Mouse (Mus musculus) midbrain, embryonic 14.5 days (tissue): ENCODE data around the gene Rps6kl1. TPM values are rescaled to one million over a fixed set of nuclear protein-coding genes. Genes with fewer than 3 reads are reported as not detected.

Experiments
- ATAC-seq: fragments of 200-750 bp; cut with Nextera tagmentation; 2 replicates; pipeline ENCODE4 v1.8.0; 2017; ENCODE audit warnings: moderate number of reproducible peaks, moderate library complexity; ENCODE audit not compliant: low FRiP score, low TSS enrichment
- DNase-seq: peaks from one replicate; pipeline ENCODE4 v3.0.0-alpha.2; 2015
- H3K27ac ChIP-seq: fragments of 300-500 bp; sonication (generic); replicated peaks from 2 replicates; pipeline ENCODE4 v1.5.1; 2014; ENCODE audit warnings: mild to moderate bottlenecking, low read depth, low read length, moderate library complexity
- H3K27me3 ChIP-seq: fragments of 300-500 bp; sonication (generic); 2 replicates; pipeline ENCODE4 v1.6.1; 2014; ENCODE audit warnings: low read length, control low read depth, mixed read lengths; ENCODE audit not compliant: control insufficient read depth, insufficient read depth
- H3K36me3 ChIP-seq: fragments of 300-500 bp; sonication (generic); 2 replicates; pipeline ENCODE4 v1.6.1; 2014; ENCODE audit warnings: low read length, control low read depth; ENCODE audit not compliant: control insufficient read depth, insufficient read depth
- H3K4me1 ChIP-seq: fragments of 300-500 bp; sonication (generic); 2 replicates; pipeline ENCODE4 v1.6.1; 2014; ENCODE audit warnings: mild to moderate bottlenecking, antibody characterized with exemption, low read length, control low read depth; ENCODE audit not compliant: control insufficient read depth, insufficient read depth
- H3K4me2 ChIP-seq: fragments of 300-500 bp; sonication (generic); 2 replicates; pipeline ENCODE4 v1.6.1; 2014; ENCODE audit warnings: mild to moderate bottlenecking, low read length, moderate library complexity
- H3K4me3 ChIP-seq: fragments of 300-500 bp; sonication (generic); replicated peaks from 2 replicates; pipeline ENCODE4 v1.5.1; 2014; ENCODE audit warnings: low read depth, low read length
- H3K9ac ChIP-seq: fragments of 300-500 bp; sonication (generic); replicated peaks from 2 replicates; pipeline ENCODE4 v1.6.1; 2014; ENCODE audit warnings: mild to moderate bottlenecking, low read length, moderate library complexity
- H3K9me3 ChIP-seq: fragments of 300-500 bp; sonication (generic); 2 replicates; pipeline ENCODE4 v1.6.1; 2016; ENCODE audit warnings: low read length, control low read depth, mixed read lengths; ENCODE audit not compliant: control insufficient read depth
- WGBS: fragments of 180-500 bp; shearing (Covaris S2); extraction: QIAGEN DNeasy Blood & Tissue Kit; methylation state at CpG from one replicate; pipeline ENCODE4 v1.1.7; 2014; 5-methylcytosine and 5-hydroxymethylcytosine counted together
- polyA plus RNA-seq: library from polyadenylated mRNA; unstranded; fragments of >200 nt; fragmentation: Nextera tagmentation; extraction: Ambion mirVana; gene quantifications from 2 replicates; pipeline ENCODE4 v1.2.1, GENCODE M21; 2014

Rps6kl1 gene
- polyA plus RNA-seq, 1 experiment from 2014 or later: 22.2 TPM

DNA sequence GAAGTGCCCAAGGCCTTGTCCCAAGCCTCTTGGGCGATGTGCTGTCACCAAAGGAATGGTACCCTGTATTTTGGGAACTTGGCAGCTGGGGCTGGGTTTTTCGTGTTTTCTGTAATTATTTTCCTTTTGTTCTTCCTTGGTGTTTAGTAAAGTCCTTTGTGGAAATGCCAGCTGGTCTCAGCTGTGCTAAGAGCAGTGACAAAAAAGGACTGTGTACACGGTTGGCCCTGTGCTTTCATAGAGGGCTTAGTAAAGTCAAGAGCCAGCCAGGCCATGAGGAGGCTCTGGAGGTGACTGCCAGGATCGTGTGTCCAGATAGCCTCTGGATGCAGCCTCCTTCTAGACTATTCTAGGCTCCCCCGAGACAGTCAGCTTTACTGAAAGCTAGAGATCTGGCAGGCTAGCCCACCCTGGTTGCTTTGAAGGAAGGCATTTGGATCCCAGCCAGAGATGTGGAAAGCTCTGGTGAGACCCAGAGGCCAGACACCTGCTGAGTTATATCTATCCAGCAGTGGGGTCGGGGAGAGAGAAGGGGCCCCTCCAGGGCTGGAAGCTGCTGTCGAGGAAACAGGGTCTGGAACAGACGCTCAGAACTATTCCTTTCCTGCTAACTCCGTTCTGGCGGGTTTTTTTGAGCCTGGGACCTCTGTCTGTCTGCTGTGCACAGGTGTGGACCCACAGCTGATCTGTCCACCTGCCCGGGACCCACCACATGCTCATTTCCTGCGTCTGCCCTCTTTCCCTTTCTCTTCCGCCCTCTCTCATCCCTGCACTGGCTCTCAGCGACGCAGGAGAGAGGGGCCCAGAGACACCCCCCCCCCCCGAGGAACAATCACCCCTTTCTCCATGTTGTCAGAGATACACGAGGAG is 30.6 kb upstream of the Rps6kl1 start:
- DNase-seq: peak; percentile 50
- H3K4me3 ChIP-seq: no peak overlapping the region
- H3K27me3 ChIP-seq: peaks cover 6% of the 10 kb centered on the region
- H3K4me2 ChIP-seq: peak overlapping the region; percentile 13; the same call in 1 of the 2 replicates
- 0 out of 2 replicates have a peak overlapping the region, but pooled peaks have one; percentile 1 for H3K27ac ChIP-seq
- H3K4me1 ChIP-seq: peaks cover 20% of the 10 kb centered on the region
- no peaks in the 10 kb centered on the region for H3K9me3 ChIP-seq
- no peak for ATAC-seq
- H3K9ac ChIP-seq: no peak overlapping the region
- H3K36me3 ChIP-seq: no peaks in the 10 kb centered on the region
- 17% methylated on average over 17 of the region's 17 CpGs for WGBS

DNA sequence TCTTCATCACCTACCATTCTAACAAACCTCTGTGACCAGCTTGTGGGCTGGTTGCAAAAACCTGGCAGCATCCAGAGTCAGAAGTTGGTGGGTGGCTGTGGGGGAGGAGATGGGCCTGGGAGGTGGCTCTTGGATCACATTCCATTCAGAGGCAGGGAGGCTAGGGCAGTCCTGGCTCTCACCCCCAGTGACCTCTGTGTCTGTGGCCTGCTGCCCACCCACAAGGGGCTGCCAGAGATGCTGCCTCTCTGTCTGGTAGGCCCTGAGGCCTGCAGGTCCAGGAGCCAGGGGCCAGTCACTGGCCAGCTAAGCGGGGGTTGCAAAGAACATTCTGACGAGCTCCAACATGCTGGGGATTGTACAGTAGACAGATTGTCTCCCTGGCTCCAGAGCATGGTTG is 27.2 kb upstream of the Rps6kl1 start:
- 71% methylated on average over 2 of the region's 2 CpGs for WGBS
- H3K4me3 ChIP-seq: no peak overlapping the region
- H3K4me1 ChIP-seq: peaks cover 39% of the 10 kb centered on the region
- H3K27ac ChIP-seq: no peak overlapping the region
- H3K4me2 ChIP-seq: no peak overlapping the region
- no peak overlapping the region for H3K9ac ChIP-seq
- DNase-seq (no peak), ATAC-seq (no peak)
- no peaks in the 10 kb centered on the region for H3K9me3 ChIP-seq
- H3K27me3 ChIP-seq: peaks cover 6% of the 10 kb centered on the region
- no peaks in the 10 kb centered on the region for H3K36me3 ChIP-seq

DNA sequence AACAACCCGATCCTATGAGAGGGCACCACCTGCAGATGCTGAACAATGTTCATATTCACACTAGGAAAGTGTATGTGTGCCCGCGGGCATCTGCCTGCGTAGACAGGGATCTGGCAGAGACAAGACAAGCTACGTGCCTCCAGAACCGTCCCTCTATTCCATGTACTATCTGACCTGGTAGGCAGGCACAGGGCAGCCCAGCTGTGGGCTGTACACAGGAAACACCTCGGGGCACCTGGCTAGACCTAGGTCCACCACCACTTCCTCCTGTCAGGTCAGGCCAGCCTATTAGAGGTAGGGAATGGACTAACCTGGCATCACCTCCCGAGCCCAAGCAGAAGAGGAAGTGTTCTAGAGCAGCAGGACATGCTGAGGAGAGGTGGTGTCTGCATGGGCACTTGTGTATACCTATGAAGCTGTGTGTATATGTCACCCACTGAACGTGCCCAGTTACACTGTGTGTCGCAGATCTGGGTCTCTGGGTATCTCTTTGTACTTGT is 26.7 kb upstream of the Rps6kl1 start, which contains the start of gene Pgf:
Gene Pgf, minus strand, starts transcription at position 51 of the 500 bp plus-strand sequence.
- ATAC-seq (no peak), DNase-seq (no peak)
- H3K9ac ChIP-seq: no peak within 1 kb of the TSS; the same call in 1 of the 2 replicates
- peaks cover 39% of the 10 kb centered on the region for H3K4me1 ChIP-seq
- 73% methylated on average over 10 of the region's 10 CpGs for WGBS
- H3K36me3 ChIP-seq: no peaks in the 10 kb centered on the region
- no peak within 1 kb of the TSS for H3K27ac ChIP-seq
- H3K27me3 ChIP-seq: peaks cover 6% of the 10 kb centered on the region
- no peaks in the 10 kb centered on the region for H3K9me3 ChIP-seq
- peak within 1 kb of the TSS; percentile 62 for H3K4me2 ChIP-seq
- peak within 1 kb of the TSS; percentile 28 for H3K4me3 ChIP-seq

DNA sequence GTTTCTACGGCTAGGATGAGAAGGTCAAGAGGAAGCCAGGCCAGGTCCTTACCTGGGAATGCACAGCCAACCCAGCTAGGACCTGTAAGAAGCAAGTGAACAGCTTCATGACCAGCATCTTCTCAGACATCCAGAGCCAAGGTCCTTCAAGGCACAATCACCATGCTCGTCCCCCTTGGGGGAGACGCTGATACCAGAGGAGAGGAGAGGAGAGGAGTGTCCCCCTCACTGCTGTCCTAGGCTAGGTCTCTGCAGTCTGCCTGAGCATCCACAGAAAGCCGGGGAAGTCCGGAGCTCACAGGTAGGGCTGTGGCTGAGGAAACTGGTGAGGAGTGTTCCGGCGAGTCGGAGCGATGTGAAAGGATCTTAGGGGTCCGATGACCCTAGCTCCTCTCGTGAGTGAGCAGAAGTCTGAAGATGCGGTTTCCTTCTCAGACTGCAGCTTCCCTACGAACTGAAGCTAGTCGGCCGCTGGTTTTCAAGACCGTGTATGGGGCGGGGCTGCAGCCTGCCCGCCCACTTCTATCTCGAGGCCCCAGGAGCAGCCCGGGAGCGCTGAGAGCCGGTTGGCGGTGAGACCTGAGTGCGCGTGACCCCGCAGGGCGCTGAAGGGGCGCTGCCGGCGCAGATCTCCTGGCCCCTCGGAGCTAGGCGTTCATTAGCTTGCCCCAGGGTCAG is 25.9 kb upstream of the Rps6kl1 start:
- ATAC-seq (0 out of 2 replicates have a peak, but pooled peaks have one; percentile 11), DNase-seq (peak; percentile 63)
- no peak overlapping the region; the same call in 1 of the 2 replicates for H3K9ac ChIP-seq
- H3K9me3 ChIP-seq: no peaks in the 10 kb centered on the region
- peaks cover 6% of the 10 kb centered on the region for H3K27me3 ChIP-seq
- peak overlapping the region; percentile 28 for H3K4me3 ChIP-seq
- peaks cover 33% of the 10 kb centered on the region for H3K4me1 ChIP-seq
- no peak overlapping the region for H3K27ac ChIP-seq
- WGBS: 4% methylated on average over 32 of the region's 32 CpGs
- H3K36me3 ChIP-seq: no peaks in the 10 kb centered on the region
- H3K4me2 ChIP-seq: peak overlapping the region; percentile 62

DNA sequence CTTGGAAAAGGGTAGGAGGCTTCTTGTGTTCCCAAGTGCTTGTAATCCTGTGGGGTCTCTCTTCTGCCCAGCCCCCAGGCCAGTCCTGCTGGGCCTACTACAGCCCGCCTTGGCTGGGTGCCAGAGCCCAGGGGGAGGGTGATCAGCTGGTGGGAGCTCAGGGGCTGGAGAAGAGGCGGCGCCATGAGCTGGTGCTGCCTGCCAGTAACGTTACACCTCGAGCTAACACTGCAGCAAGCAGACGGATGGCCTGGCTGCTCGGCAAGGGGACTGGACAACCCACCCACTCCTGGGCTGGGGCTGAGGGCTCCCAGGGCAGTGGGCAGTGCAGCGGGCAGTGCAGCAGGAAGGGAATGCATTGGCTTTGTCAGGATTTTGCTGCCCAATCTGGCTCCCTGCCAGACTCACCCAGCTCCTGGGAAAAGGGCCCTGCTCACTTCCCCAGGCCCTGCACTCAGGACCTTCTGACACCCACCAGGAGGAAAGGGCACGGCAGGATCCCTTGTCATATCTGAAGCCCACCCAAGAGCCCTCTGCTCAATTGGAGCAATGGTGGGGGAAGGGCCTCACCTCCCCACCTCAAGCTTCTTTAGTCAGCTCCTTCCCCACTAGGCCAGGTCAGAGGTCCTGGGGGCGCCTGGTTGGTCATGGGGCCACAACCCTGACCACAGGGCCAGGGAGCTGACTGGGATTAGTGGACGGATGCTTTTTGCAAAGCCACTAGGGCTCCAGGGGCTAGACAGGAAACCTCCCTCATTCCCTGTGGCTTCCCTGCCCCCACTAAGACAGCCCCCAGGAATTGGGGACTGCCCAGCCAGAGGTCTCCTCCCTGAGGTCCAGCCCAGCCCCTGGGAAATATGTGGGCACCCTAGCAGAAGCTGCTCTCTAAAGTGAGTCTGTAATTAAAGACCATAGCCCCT is 25.1 kb upstream of the Rps6kl1 start:
- H3K4me1 ChIP-seq: peaks cover 27% of the 10 kb centered on the region
- ATAC-seq: peak; percentile 84
- peak overlapping the region; percentile 9 for H3K9ac ChIP-seq

DNA sequence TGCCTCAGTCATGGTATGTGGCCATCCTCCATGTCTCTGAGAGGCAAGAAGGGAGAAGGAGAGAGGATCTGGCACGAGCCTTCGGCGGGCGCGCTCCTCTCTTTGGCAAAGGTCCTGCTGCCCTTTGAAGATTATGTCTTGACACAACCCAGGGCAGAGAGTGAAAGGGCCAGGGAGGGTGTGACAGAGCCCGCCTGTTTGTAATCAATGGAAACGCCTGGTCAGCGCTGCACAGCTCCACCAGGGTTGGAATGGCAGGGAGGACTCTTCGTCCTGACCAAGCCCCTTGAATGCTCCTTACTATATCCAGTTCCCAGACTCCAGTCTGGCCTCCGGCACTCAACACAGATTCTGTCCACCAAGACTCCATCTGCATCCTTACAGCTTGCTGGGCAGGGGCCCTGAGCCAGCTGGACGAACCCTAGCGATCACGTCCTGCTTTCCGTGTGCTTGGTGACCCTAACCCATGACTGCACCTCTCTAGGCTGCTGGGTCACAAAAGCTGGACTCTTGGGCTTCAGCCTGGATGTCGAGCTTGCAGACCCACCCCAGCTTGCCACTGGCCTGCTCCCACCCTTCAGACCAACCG is 24.1 kb upstream of the Rps6kl1 start:
- no peak overlapping the region; the same call in 1 of the 2 replicates for H3K9ac ChIP-seq
- no peak for DNase-seq
- no peaks in the 10 kb centered on the region for H3K9me3 ChIP-seq
- 0 out of 2 replicates have a peak overlapping the region, but pooled peaks have one; percentile 13 for H3K27ac ChIP-seq
- H3K27me3 ChIP-seq: peaks cover 6% of the 10 kb centered on the region
- no peaks in the 10 kb centered on the region for H3K36me3 ChIP-seq
- WGBS: 39% methylated on average over 16 of the region's 16 CpGs
- peak overlapping the region; percentile 62 for H3K4me2 ChIP-seq
- peaks cover 27% of the 10 kb centered on the region for H3K4me1 ChIP-seq
- ATAC-seq: 0 out of 2 replicates have a peak, but pooled peaks have one; percentile 5
- H3K4me3 ChIP-seq: 0 out of 2 replicates have a peak overlapping the region, but pooled peaks have one; percentile 8

More for the DNA sequence above, 25.1 kb upstream of the Rps6kl1 start:
- Histone ChIP-seq H3K36me3 (no peaks in the 10 kb centered on the region), H3K4me3 (peak overlapping the region; percentile 28; the same call in 1 of the 2 replicates), H3K9me3 (no peaks in the 10 kb centered on the region), H3K4me2 (peak overlapping the region; percentile 62), H3K27me3 (peaks cover 6% of the 10 kb centered on the region), H3K27ac (peak overlapping the region; percentile 37; the same call in 1 of the 2 replicates)
- DNase-seq: peak; percentile 85
- WGBS: 7% methylated on average over 11 of the region's 11 CpGs

DNA sequence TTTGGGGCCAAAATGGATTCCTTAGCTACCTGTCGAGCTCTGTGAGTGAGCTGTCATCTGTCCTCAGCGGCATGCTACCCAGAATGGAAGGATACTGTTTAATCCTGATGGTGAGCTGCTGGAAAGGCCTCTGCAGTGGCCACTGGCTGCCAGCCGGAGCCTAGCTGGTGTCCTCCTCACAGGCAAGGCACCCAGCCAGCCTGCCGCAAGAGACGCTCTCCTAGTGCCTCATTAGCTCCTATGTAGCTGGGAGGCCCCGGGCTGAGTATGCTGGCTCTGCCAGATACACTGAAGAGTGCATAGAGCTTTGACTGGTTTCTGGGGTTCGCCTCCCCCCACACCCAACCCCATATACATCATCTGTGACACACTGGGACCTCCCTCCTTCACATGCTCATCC is 23.0 kb upstream of the Rps6kl1 start:
- DNase-seq (peak; percentile 18), ATAC-seq (no peak)
- Histone ChIP-seq H3K36me3 (no peaks in the 10 kb centered on the region), H3K27ac (no peak overlapping the region), H3K9me3 (no peaks in the 10 kb centered on the region), H3K4me3 (no peak overlapping the region), H3K4me2 (no peak overlapping the region), H3K4me1 (peaks cover 27% of the 10 kb centered on the region), H3K9ac (no peak overlapping the region), H3K27me3 (peaks cover 6% of the 10 kb centered on the region)
- WGBS: 69% methylated on average over 7 of the region's 7 CpGs
